Mouse (Mus musculus): ENCODE measurements around the gene Clcc1. TPM values are rescaled to one million over a fixed set of nuclear protein-coding genes. Genes with fewer than 3 reads are reported as not detected.

Gene Clcc1
- 6.2 and 9.3 TPM in 2 replicates for polyA plus RNA-seq (2012; rRNA removed)

GRCm38 (mm10) chr3:108653710-108654379 lies at the start of gene Clcc1:
TSS of gene Clcc1 (plus strand) at chr3:108653913.

GRCm38 (mm10) chr3:108722036-108722872 lies 68.5 kb downstream of the Clcc1 start, which contains the start of gene Gpsm2:
TSS of gene Gpsm2 (minus strand) at chr3:108722309.

Other genes with a start within 250 kb of the Clcc1 start
- gene Celsr2, start 238.4 kb upstream of the Clcc1 start, polyA plus RNA-seq (2012; rRNA removed), result 16.7 and 22.7 TPM in 2 replicates
- 17.0 and 19.6 TPM in 2 replicates for gene Sars, start 208.7 kb upstream of the Clcc1 start, polyA plus RNA-seq (2012; rRNA removed)
- not detected in 2 replicates for gene 1700013F07Rik, start 119.8 kb upstream of the Clcc1 start, polyA plus RNA-seq (2012; rRNA removed)
- gene 5330417C22Rik, start 117.4 kb upstream of the Clcc1 start, polyA plus RNA-seq (2012; rRNA removed), result 8.4 and 14.0 TPM in 2 replicates
- 1.6 and 1.7 TPM in 2 replicates for gene Tmem167b, start 91.4 kb upstream of the Clcc1 start, polyA plus RNA-seq (2012; rRNA removed)
- 0.23 and 0.40 TPM in 2 replicates for gene Taf13, start 82.2 kb upstream of the Clcc1 start, polyA plus RNA-seq (2012; rRNA removed)
- 1.5 and 2.0 TPM in 2 replicates for gene Wdr47, start 62.6 kb upstream of the Clcc1 start, polyA plus RNA-seq (2012; rRNA removed)
- gene Gpsm2, start 68.4 kb downstream of the Clcc1 start, polyA plus RNA-seq (2012; rRNA removed), result 2.4 TPM in 2 replicates
- not detected in 2 replicates for gene Aknad1, start 85.7 kb downstream of the Clcc1 start, polyA plus RNA-seq (2012; rRNA removed)
- gene Stxbp3, start 186.6 kb downstream of the Clcc1 start, polyA plus RNA-seq (2012; rRNA removed), result 0.57 and 1.3 TPM in 2 replicates
- gene Fndc7, start 236.1 kb downstream of the Clcc1 start, polyA plus RNA-seq (2012; rRNA removed), result 0.06 and 0.17 TPM in 2 replicates